In the genomic region with DNA sequence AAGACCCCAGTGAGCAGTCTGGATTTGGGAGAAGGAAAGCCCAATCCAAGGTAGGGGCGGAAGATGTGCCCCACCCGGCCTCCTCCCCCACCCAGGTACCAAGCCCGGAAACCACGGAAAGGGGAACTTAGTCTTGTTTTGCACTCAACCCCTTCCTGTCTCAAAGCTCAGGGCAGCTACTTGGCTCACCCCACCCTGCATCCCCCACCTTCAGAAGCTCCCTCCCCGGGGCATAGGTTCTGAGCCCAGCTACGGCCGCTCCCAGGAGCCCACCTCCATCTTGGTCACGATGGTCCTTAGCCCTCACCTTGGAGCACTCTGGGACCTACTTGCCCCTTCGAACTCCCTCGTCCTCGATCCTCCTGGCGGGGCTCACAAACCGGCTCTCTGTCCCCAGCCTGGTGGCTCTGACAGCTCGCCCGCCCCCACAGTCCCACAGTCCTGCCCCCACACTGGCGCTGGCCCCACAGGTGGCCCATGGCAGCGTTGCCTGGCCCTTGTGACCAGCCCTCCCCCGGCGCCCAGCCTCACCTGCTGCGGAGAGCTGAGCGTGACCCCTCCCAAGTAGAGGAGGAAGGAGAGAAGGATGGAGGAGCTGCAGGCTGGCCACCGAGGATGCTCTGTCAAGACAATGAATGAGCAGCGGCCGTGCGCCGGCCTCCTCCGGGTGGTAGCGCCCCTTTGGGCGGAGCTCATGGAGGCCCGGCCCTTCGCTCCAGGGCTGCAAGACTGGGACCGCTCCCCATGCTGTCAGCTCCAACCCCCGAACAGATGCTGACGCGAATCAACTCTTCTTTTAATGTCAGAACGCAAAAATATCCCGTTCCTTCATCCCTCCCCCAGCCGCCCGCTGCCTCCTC, we compare ENCODE assay signal across 7 mouse cellular contexts. TPM values are rescaled to one million over a fixed set of nuclear protein-coding genes. Genes with fewer than 3 reads are reported as not detected.
A peak's percentile ranks its signal among the peaks of the same experiment; 100 is the strongest.
DNase-seq lines count a peak whose midpoint lies in the region; ATAC-seq and TF ChIP-seq lines count a peak whose summit lies in the region.

No protein-coding gene starts in this region.

- no peaks in the 10 kb centered on the region for H3K9me3 ChIP-seq in intestine, postnatal 0 days (ENCODE audit: control insufficient read depth)
- H3K9me3 ChIP-seq in limb, embryonic 13.5 days, result no peaks in the 10 kb centered on the region
- no peaks in the 10 kb centered on the region for H3K9me3 ChIP-seq in midbrain, embryonic 14.5 days (ENCODE audit: control insufficient read depth, low read length)

- H3K4me1 ChIP-seq in cortical plate, adult 2 months (ENCODE audit: control insufficient read depth, insufficient read depth, low read length), result peaks cover 6% of the 10 kb centered on the region; the same call in 1 of the 2 replicates
- H3K4me1 ChIP-seq in intestine, postnatal 0 days (replicated peaks; ENCODE audit: control insufficient read depth, insufficient read depth, low read length), result no peaks in the 10 kb centered on the region
- H3K4me1 ChIP-seq in limb, embryonic 13.5 days, result peaks cover 24% of the 10 kb centered on the region
- H3K4me1 ChIP-seq in midbrain, embryonic 14.5 days (ENCODE audit: control insufficient read depth, insufficient read depth, low read length), result peaks cover 33% of the 10 kb centered on the region

- H3K4me2 ChIP-seq in intestine, postnatal 0 days (replicated peaks; ENCODE audit: low read depth), result peak overlapping the region; percentile 63
- H3K4me2 ChIP-seq in limb, embryonic 13.5 days (replicated peaks), result peak overlapping the region; percentile 99
- H3K4me2 ChIP-seq in midbrain, embryonic 14.5 days (ENCODE audit: low read length), result peak overlapping the region; percentile 71

- peak; percentile 84 for DNase-seq in adrenal gland, postnatal 10 days
- DNase-seq in gastrocnemius, postnatal 36 days, result peak; percentile 58 to 65
- peak; percentile 93 for DNase-seq in midbrain, embryonic 14.5 days
- peak; percentile 90 to 92 for DNase-seq in spleen, adult 18-20 months

- peaks cover 8% of the 10 kb centered on the region; the same call in 1 of the 2 replicates for H3K36me3 ChIP-seq in intestine, postnatal 0 days (ENCODE audit: control insufficient read depth, insufficient read depth)
- H3K36me3 ChIP-seq in limb, embryonic 13.5 days, result no peaks in the 10 kb centered on the region
- H3K36me3 ChIP-seq in midbrain, embryonic 14.5 days (ENCODE audit: control insufficient read depth, insufficient read depth, low read length), result peaks cover 20% of the 10 kb centered on the region; the same call in 1 of the 2 replicates

- peaks cover 13% of the 10 kb centered on the region; the same call in 1 of the 2 replicates for H3K27me3 ChIP-seq in intestine, postnatal 0 days (replicated peaks; ENCODE audit: control insufficient read depth, insufficient read depth, low read length)
- peaks cover 37% of the 10 kb centered on the region for H3K27me3 ChIP-seq in limb, embryonic 13.5 days
- no peaks in the 10 kb centered on the region for H3K27me3 ChIP-seq in midbrain, embryonic 14.5 days (ENCODE audit: control insufficient read depth, insufficient read depth, low read length)

- 3% methylated on average over 38 of the region's 39 CpGs for WGBS in intestine, postnatal 0 days
- WGBS in limb, embryonic 13.5 days, result 3% methylated on average over 39 of the region's 39 CpGs
- 2% methylated on average over 39 of the region's 39 CpGs for WGBS in midbrain, embryonic 14.5 days

- peak; percentile 97 for TF ChIP-seq POLR2A in cortical plate, adult 2 months (IDR thresholded peaks at IDR 0.05; ENCODE audit: extremely low read depth, insufficient read depth, low read length)

- peak overlapping the region; percentile 81 for H3K27ac ChIP-seq in cortical plate, adult 2 months (ENCODE audit: insufficient read depth, low read length)
- H3K27ac ChIP-seq in intestine, postnatal 0 days (ENCODE audit: low read depth, low read length), result no peak overlapping the region
- no peak overlapping the region for H3K27ac ChIP-seq in limb, embryonic 13.5 days
- H3K27ac ChIP-seq in midbrain, embryonic 14.5 days (replicated peaks; ENCODE audit: low read depth, low read length), result peak overlapping the region; percentile 84

- ATAC-seq in intestine, postnatal 0 days, result peak; percentile 42
- ATAC-seq in limb, embryonic 13.5 days (ENCODE audit: low FRiP score, low read depth), result peak; percentile 77
- peak; percentile 88 for ATAC-seq in midbrain, embryonic 14.5 days (ENCODE audit: low FRiP score, low TSS enrichment)

- peak overlapping the region; percentile 94 for H3K4me3 ChIP-seq in cortical plate, adult 2 months (ENCODE audit: insufficient read depth, low read length)
- peak overlapping the region; percentile 33 for H3K4me3 ChIP-seq in intestine, postnatal 0 days (ENCODE audit: low read depth, low read length)
- peak overlapping the region; percentile 58 for H3K4me3 ChIP-seq in limb, embryonic 13.5 days
- H3K4me3 ChIP-seq in midbrain, embryonic 14.5 days (replicated peaks; ENCODE audit: low read depth, low read length), result peak overlapping the region; percentile 81

- no peak for TF ChIP-seq CTCF in cortical plate, adult 2 months (IDR thresholded peaks at IDR 0.05; ENCODE audit: extremely low read depth, insufficient read depth, low read length)
- TF ChIP-seq CTCF in intestine, postnatal 0 days (IDR thresholded peaks at IDR 0.05; ENCODE audit: low read depth), result no peak

- H3K9ac ChIP-seq in intestine, postnatal 0 days (ENCODE audit: low read depth, low read length), result no peak overlapping the region
- peak overlapping the region; percentile 73 for H3K9ac ChIP-seq in limb, embryonic 13.5 days
- H3K9ac ChIP-seq in midbrain, embryonic 14.5 days (replicated peaks; ENCODE audit: low read length), result peak overlapping the region; percentile 96

- intact Hi-C loops in gastrocnemius, postnatal 36 days (cut with DNase I), result no loop called here

RNA-seq across cellular contexts. Expression of a gene that starts 3.2 kb away (rescaled TPM):
- 10 to 100 TPM; 36.1 to 39.3 TPM for total RNA-seq in adrenal gland, postnatal 10 days (2021)
- polyA plus RNA-seq in cortical plate, adult 2 months (2012; rRNA removed), result 204 and 218 TPM in 2 replicates
- 1 to 10 TPM; 2.6 to 5.2 TPM for total RNA-seq in gastrocnemius, postnatal 36 days (2021)
- polyA plus RNA-seq in intestine, postnatal 0 days (2015; fragmentation: Nextera tagmentation; extraction: Ambion mirVana), result 21.5 TPM in 2 replicates
- polyA plus RNA-seq in limb, embryonic 13.5 days (2015; fragmentation: Nextera tagmentation; extraction: Ambion mirVana), result 34.1 and 36.6 TPM in 2 replicates
- polyA plus RNA-seq in midbrain, embryonic 14.5 days (2014; fragmentation: Nextera tagmentation; extraction: Ambion mirVana), result 95.0 and 115 TPM in 2 replicates

RNA-seq across cellular contexts. Expression of a gene that starts 8.8 kb away (rescaled TPM):
- total RNA-seq in adrenal gland, postnatal 10 days (2021), result 10 to 100 TPM in 1 of 2 experiments, 1 to 10 TPM in 1; 8.2 to 15.0 TPM
- 31.2 and 33.8 TPM in 2 replicates for polyA plus RNA-seq in cortical plate, adult 2 months (2012; rRNA removed)
- total RNA-seq in gastrocnemius, postnatal 36 days (2021), result 1 to 10 TPM; 2.1 to 3.6 TPM
- 4.8 and 5.5 TPM in 2 replicates for polyA plus RNA-seq in intestine, postnatal 0 days (2015; fragmentation: Nextera tagmentation; extraction: Ambion mirVana)
- 15.2 and 15.9 TPM in 2 replicates for polyA plus RNA-seq in limb, embryonic 13.5 days (2015; fragmentation: Nextera tagmentation; extraction: Ambion mirVana)
- 10.6 and 13.7 TPM in 2 replicates for polyA plus RNA-seq in midbrain, embryonic 14.5 days (2014; fragmentation: Nextera tagmentation; extraction: Ambion mirVana)

RNA-seq across cellular contexts. Expression of a gene that starts 9.2 kb away (rescaled TPM):
- 10 to 100 TPM; 67.6 to 81.0 TPM for total RNA-seq in adrenal gland, postnatal 10 days (2021)
- polyA plus RNA-seq in cortical plate, adult 2 months (2012; rRNA removed), result 51.2 and 55.8 TPM in 2 replicates
- total RNA-seq in gastrocnemius, postnatal 36 days (2021), result 10 to 100 TPM; 29.9 to 36.8 TPM
- polyA plus RNA-seq in intestine, postnatal 0 days (2015; fragmentation: Nextera tagmentation; extraction: Ambion mirVana), result 80.4 and 98.2 TPM in 2 replicates
- 134 and 138 TPM in 2 replicates for polyA plus RNA-seq in limb, embryonic 13.5 days (2015; fragmentation: Nextera tagmentation; extraction: Ambion mirVana)
- polyA plus RNA-seq in midbrain, embryonic 14.5 days (2014; fragmentation: Nextera tagmentation; extraction: Ambion mirVana), result 128 and 164 TPM in 2 replicates

RNA-seq across cellular contexts. Expression of a gene that starts 28.1 kb away (rescaled TPM):
- total RNA-seq in adrenal gland, postnatal 10 days (2021), result 100 to 1,000 TPM in 1 of 2 experiments, 10 to 100 TPM in 1; 53.9 to 125 TPM
- polyA plus RNA-seq in cortical plate, adult 2 months (2012; rRNA removed), result 14.1 and 16.5 TPM in 2 replicates
- total RNA-seq in gastrocnemius, postnatal 36 days (2021), result 10 to 100 TPM; 15.7 to 21.0 TPM
- 6.8 and 8.2 TPM in 2 replicates for polyA plus RNA-seq in intestine, postnatal 0 days (2015; fragmentation: Nextera tagmentation; extraction: Ambion mirVana)
- 4.6 and 4.8 TPM in 2 replicates for polyA plus RNA-seq in limb, embryonic 13.5 days (2015; fragmentation: Nextera tagmentation; extraction: Ambion mirVana)
- polyA plus RNA-seq in midbrain, embryonic 14.5 days (2014; fragmentation: Nextera tagmentation; extraction: Ambion mirVana), result 0.38 and 2.6 TPM in 2 replicates

RNA-seq across cellular contexts. Expression of a gene that starts 55.0 kb away (rescaled TPM):
- 100 to 1,000 TPM; 125 to 158 TPM for total RNA-seq in adrenal gland, postnatal 10 days (2021)
- 246 and 283 TPM in 2 replicates for polyA plus RNA-seq in cortical plate, adult 2 months (2012; rRNA removed)
- 10 to 100 TPM; 15.7 to 21.9 TPM for total RNA-seq in gastrocnemius, postnatal 36 days (2021)
- polyA plus RNA-seq in intestine, postnatal 0 days (2015; fragmentation: Nextera tagmentation; extraction: Ambion mirVana), result 131 and 142 TPM in 2 replicates
- polyA plus RNA-seq in limb, embryonic 13.5 days (2015; fragmentation: Nextera tagmentation; extraction: Ambion mirVana), result 49.6 and 50.3 TPM in 2 replicates
- polyA plus RNA-seq in midbrain, embryonic 14.5 days (2014; fragmentation: Nextera tagmentation; extraction: Ambion mirVana), result 78.4 and 110 TPM in 2 replicates

Comparison
In these comparisons a context has a peak if more than half of its experiments do, and no peak if none do; other contexts are left out.
1. H3K27ac ChIP-seq: peak in cortical plate, adult 2 months (single experiment) and midbrain, embryonic 14.5 days (single experiment); none in intestine, postnatal 0 days (single experiment) and limb, embryonic 13.5 days (single experiment).
2. H3K4me3 ChIP-seq: peak in every context shown above with its lines; median percentile 94 in cortical plate, adult 2 months; 81 in midbrain, embryonic 14.5 days; 58 in limb, embryonic 13.5 days; 33 in intestine, postnatal 0 days.
3. Peak in every context shown above with its lines, with median percentiles within 50 percentile points of each other: DNase-seq, ATAC-seq and H3K4me2 ChIP-seq.